Mouse (Mus musculus): ENCODE results near the gene Robo1. TPM values are rescaled to one million over a fixed set of nuclear protein-coding genes. Genes with fewer than 3 reads are reported as not detected.

The Robo1 gene
- polyA plus RNA-seq, 1 experiment, result 11.6 TPM

DNA sequence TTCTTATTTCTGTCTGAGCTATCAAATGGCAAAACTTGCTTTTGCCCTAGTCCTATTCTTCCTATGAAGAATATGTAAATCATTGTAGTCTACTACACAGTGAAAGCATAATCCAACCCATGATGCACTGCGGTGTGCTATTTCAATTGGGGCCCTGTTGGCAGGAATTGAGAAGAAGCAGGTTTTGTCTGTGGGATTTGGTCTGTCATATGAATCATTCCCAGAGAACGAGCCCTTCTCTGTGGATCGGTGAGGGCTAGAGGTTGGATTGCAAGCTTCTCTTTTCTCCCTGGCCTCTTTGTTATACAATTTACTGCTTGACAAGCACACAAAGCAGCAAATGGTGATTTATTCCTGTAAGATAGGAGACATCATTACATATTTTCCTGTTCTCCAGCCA, 85.4 kb downstream of the Robo1 start:
- H3K4me3 ChIP-seq (ENCODE audit: low read depth, low read length), result no peak overlapping the region
- no peaks in the 10 kb centered on the region for H3K27me3 ChIP-seq (ENCODE audit: control insufficient read depth, insufficient read depth, low read length, poor library complexity, severe bottlenecking)
- H3K9me3 ChIP-seq (replicated peaks; ENCODE audit: control insufficient read depth, insufficient read depth, low read length, poor library complexity, severe bottlenecking), result no peaks in the 10 kb centered on the region
- no peak overlapping the region for H3K27ac ChIP-seq (ENCODE audit: insufficient read depth, low read length)
- no peak overlapping the region for H3K9ac ChIP-seq (ENCODE audit: low read depth, poor library complexity, severe bottlenecking)
- H3K36me3 ChIP-seq (ENCODE audit: control insufficient read depth, insufficient read depth, low read length, poor library complexity, severe bottlenecking), result no peaks in the 10 kb centered on the region
- H3K4me1 ChIP-seq (ENCODE audit: control insufficient read depth, insufficient read depth, low read length), result no peaks in the 10 kb centered on the region
- TF ChIP-seq CTCF (IDR thresholded peaks at IDR 0.05; ENCODE audit: low read depth, low read length) (no peak), POLR2A (IDR thresholded peaks at IDR 0.05; ENCODE audit: insufficient read depth, low read length) (no peak), EP300 (IDR thresholded peaks at IDR 0.05; ENCODE audit: insufficient read depth, low read depth, low read length) (no peak)

DNA sequence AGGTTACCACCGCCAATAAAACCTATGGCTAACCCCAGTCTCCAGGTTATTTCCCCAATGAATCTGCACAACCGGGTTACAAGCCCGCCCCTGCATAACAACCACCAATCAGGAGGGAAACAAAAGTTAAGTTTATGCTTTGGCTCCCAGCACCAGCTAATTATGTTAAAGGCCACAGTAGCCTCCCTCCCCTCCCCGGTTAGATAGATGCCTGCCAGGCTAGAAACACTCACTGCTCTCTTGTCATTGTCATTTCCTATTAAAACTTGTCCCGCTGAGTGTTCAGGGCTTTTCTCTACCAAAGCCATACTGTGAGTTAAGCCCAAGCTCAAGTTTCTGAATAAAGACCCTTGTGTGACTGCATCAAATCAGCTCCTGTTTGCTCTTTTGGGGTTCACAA, 90.7 kb downstream of the Robo1 start:
- no peaks in the 10 kb centered on the region for H3K27me3 ChIP-seq (ENCODE audit: control insufficient read depth, insufficient read depth, low read length, poor library complexity, severe bottlenecking)
- TF ChIP-seq EP300 (IDR thresholded peaks at IDR 0.05; ENCODE audit: insufficient read depth, low read depth, low read length) (no peak), POLR2A (IDR thresholded peaks at IDR 0.05; ENCODE audit: insufficient read depth, low read length) (no peak), CTCF (IDR thresholded peaks at IDR 0.05; ENCODE audit: low read depth, low read length) (no peak)
- no peak overlapping the region for H3K9ac ChIP-seq (ENCODE audit: low read depth, poor library complexity, severe bottlenecking)
- no peaks in the 10 kb centered on the region for H3K9me3 ChIP-seq (replicated peaks; ENCODE audit: control insufficient read depth, insufficient read depth, low read length, poor library complexity, severe bottlenecking)
- H3K4me1 ChIP-seq (ENCODE audit: control insufficient read depth, insufficient read depth, low read length), result no peaks in the 10 kb centered on the region
- H3K27ac ChIP-seq (ENCODE audit: insufficient read depth, low read length), result no peak overlapping the region
- H3K4me3 ChIP-seq (ENCODE audit: low read depth, low read length), result no peak overlapping the region
- H3K36me3 ChIP-seq (ENCODE audit: control insufficient read depth, insufficient read depth, low read length, poor library complexity, severe bottlenecking), result no peaks in the 10 kb centered on the region

DNA sequence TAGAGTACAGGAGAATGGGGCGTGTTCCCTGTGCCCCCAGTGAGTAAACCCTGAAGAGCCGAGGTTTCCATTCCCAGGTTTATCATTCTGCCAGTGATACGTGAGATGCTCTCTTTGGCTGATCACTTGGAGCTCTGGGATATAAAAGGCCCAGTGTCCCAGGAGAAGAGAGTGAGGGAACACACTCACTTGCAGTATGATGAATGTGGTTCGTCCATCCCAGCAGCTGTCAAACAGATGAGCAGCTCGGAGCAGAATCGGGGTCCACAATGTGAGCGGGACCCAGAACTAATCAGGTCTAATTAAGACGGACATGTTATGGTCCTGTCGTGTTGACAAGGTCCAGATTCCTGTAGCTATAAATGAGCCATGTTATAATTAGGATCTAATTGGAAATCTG, 94.3 kb downstream of the Robo1 start:
- H3K4me1 ChIP-seq (ENCODE audit: control insufficient read depth, insufficient read depth, low read length), result no peaks in the 10 kb centered on the region
- no peaks in the 10 kb centered on the region for H3K9me3 ChIP-seq (replicated peaks; ENCODE audit: control insufficient read depth, insufficient read depth, low read length, poor library complexity, severe bottlenecking)
- no peak overlapping the region for H3K9ac ChIP-seq (ENCODE audit: low read depth, poor library complexity, severe bottlenecking)
- no peak for TF ChIP-seq EP300 (IDR thresholded peaks at IDR 0.05; ENCODE audit: insufficient read depth, low read depth, low read length)
- no peak for TF ChIP-seq CTCF (IDR thresholded peaks at IDR 0.05; ENCODE audit: low read depth, low read length)
- no peak for TF ChIP-seq POLR2A (IDR thresholded peaks at IDR 0.05; ENCODE audit: insufficient read depth, low read length)
- no peaks in the 10 kb centered on the region for H3K27me3 ChIP-seq (ENCODE audit: control insufficient read depth, insufficient read depth, low read length, poor library complexity, severe bottlenecking)
- no peaks in the 10 kb centered on the region for H3K36me3 ChIP-seq (ENCODE audit: control insufficient read depth, insufficient read depth, low read length, poor library complexity, severe bottlenecking)
- H3K4me3 ChIP-seq (ENCODE audit: low read depth, low read length), result no peak overlapping the region
- no peak overlapping the region for H3K27ac ChIP-seq (ENCODE audit: insufficient read depth, low read length)

DNA sequence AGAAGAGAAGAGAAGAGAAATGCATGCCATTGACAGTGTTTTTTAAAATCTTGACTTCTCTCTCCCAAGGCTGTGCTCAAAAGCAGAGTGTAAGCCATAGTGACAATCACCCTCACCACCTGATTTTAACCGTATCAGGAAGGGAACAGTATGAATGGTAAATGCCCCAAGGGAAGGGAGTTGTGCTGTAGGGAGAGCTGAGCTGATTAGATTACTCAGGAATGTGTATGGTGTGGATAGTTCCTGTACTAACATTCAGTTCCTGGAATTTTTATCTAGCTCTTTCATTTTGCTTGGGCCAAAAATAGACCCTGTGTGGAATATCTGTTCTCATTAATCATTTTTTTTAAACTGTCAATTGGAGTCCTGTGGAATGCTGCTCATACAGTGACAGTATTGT, 101.7 kb downstream of the Robo1 start:
- TF ChIP-seq POLR2A (IDR thresholded peaks at IDR 0.05; ENCODE audit: insufficient read depth, low read length), result no peak
- no peak for TF ChIP-seq CTCF (IDR thresholded peaks at IDR 0.05; ENCODE audit: low read depth, low read length)
- no peak for TF ChIP-seq EP300 (IDR thresholded peaks at IDR 0.05; ENCODE audit: insufficient read depth, low read depth, low read length)
- no peak overlapping the region for H3K9ac ChIP-seq (ENCODE audit: low read depth, poor library complexity, severe bottlenecking)
- no peak overlapping the region for H3K4me3 ChIP-seq (ENCODE audit: low read depth, low read length)
- H3K4me1 ChIP-seq (ENCODE audit: control insufficient read depth, insufficient read depth, low read length), result no peaks in the 10 kb centered on the region
- no peaks in the 10 kb centered on the region for H3K9me3 ChIP-seq (replicated peaks; ENCODE audit: control insufficient read depth, insufficient read depth, low read length, poor library complexity, severe bottlenecking)
- no peaks in the 10 kb centered on the region for H3K27me3 ChIP-seq (ENCODE audit: control insufficient read depth, insufficient read depth, low read length, poor library complexity, severe bottlenecking)
- H3K36me3 ChIP-seq (ENCODE audit: control insufficient read depth, insufficient read depth, low read length, poor library complexity, severe bottlenecking), result no peaks in the 10 kb centered on the region
- H3K27ac ChIP-seq (ENCODE audit: insufficient read depth, low read length), result no peak overlapping the region

DNA sequence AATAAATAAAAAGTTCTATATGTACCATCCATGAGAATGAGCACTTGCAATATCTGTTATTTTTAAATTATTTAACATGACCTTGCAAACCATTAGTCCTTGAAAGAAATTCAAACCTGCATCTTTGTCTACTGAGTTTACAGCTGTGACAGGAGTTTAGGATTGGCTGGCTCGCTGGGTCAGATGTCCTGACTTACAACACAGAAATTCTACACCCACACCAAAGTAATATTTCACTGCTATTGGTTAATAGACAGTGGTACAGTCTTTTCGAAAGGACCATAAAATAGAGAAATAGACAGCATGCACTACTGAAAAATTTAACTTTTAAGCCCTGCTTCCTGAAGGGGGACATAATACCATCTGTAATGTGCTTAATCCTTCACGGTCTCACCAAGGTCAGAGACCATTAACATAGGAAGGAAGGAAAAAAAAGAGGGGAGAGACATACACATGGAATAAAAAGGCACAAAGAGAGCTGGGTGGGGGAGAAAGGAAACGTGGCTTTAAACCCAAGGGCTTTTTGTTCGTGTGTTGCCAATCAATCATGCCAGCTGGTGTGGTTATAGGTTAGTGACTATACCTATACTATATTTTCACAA, 103.7 kb downstream of the Robo1 start:
- Histone ChIP-seq H3K4me3 (ENCODE audit: low read depth, low read length) (no peak overlapping the region), H3K27me3 (ENCODE audit: control insufficient read depth, insufficient read depth, low read length, poor library complexity, severe bottlenecking) (no peaks in the 10 kb centered on the region), H3K9me3 (replicated peaks; ENCODE audit: control insufficient read depth, insufficient read depth, low read length, poor library complexity, severe bottlenecking) (no peaks in the 10 kb centered on the region), H3K36me3 (ENCODE audit: control insufficient read depth, insufficient read depth, low read length, poor library complexity, severe bottlenecking) (no peaks in the 10 kb centered on the region), H3K9ac (ENCODE audit: low read depth, poor library complexity, severe bottlenecking) (no peak overlapping the region), H3K4me1 (ENCODE audit: control insufficient read depth, insufficient read depth, low read length) (no peaks in the 10 kb centered on the region), H3K27ac (ENCODE audit: insufficient read depth, low read length) (no peak overlapping the region)
- TF ChIP-seq EP300 (IDR thresholded peaks at IDR 0.05; ENCODE audit: insufficient read depth, low read depth, low read length) (no peak), CTCF (IDR thresholded peaks at IDR 0.05; ENCODE audit: low read depth, low read length) (no peak), POLR2A (IDR thresholded peaks at IDR 0.05; ENCODE audit: insufficient read depth, low read length) (no peak)

DNA sequence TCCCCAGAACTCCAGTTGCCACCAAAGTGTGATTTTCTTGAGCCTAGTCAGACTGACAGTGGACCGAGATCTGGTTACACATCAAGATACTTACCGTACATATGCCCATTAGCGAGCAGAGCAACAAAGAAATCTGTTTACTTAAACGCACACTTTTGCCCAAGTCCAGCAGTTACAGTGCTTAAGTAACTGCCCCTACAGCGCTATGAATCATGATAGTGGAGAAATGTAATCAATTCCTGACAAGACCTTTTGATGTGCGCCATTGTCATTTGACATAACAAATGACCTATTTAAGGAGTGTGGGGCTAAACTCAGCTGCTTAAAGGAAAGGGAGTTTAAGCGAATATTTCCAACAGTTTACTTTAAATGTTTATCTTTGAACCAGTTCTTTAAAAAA, 104.8 kb downstream of the Robo1 start:
- H3K9me3 ChIP-seq (replicated peaks; ENCODE audit: control insufficient read depth, insufficient read depth, low read length, poor library complexity, severe bottlenecking), result no peaks in the 10 kb centered on the region
- no peak overlapping the region for H3K27ac ChIP-seq (ENCODE audit: insufficient read depth, low read length)
- no peaks in the 10 kb centered on the region for H3K36me3 ChIP-seq (ENCODE audit: control insufficient read depth, insufficient read depth, low read length, poor library complexity, severe bottlenecking)
- no peak overlapping the region for H3K4me3 ChIP-seq (ENCODE audit: low read depth, low read length)
- TF ChIP-seq CTCF (IDR thresholded peaks at IDR 0.05; ENCODE audit: low read depth, low read length) (no peak), EP300 (IDR thresholded peaks at IDR 0.05; ENCODE audit: insufficient read depth, low read depth, low read length) (no peak), POLR2A (IDR thresholded peaks at IDR 0.05; ENCODE audit: insufficient read depth, low read length) (no peak)
- H3K27me3 ChIP-seq (ENCODE audit: control insufficient read depth, insufficient read depth, low read length, poor library complexity, severe bottlenecking), result no peaks in the 10 kb centered on the region
- no peaks in the 10 kb centered on the region for H3K4me1 ChIP-seq (ENCODE audit: control insufficient read depth, insufficient read depth, low read length)
- H3K9ac ChIP-seq (ENCODE audit: low read depth, poor library complexity, severe bottlenecking), result no peak overlapping the region
